Mouse (Mus musculus) adrenal gland (tissue): Measurements from ENCODE around the gene Rnf43.

Source experiments
- intact Hi-C: fragments of 180-260 bp; cut with DNase I; formaldehyde crosslinking; loops from one replicate; pipeline ENCODE4 v1.15.1; 2025

Rnf43 gene

DNA sequence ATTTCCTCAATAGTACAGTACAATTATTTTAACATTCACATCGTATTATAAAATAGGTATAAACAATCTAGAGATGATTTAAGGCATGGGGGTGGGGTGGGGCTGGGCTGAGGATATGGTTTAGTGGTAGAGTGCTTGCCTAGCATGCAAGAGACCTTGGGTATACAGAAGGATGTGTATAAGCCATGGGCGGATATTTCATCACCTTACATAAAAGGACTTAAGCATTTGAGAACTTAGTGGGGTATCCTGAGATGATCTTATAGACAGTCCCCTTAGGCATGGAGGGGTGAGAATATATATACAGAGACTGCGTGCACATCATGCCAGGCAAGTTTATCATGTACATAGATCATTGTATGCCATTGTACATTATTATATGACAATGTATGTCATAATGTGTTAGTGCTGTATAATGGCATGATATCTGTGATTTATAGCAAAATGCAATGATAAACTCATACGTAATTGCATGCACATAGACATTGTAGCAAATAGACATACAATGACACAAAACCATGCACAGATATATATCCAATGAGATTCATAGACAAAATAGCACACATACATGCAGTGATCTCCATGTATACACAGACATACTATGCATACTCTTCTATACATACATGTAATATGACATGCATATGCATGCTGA, 96.6 kb downstream of the Rnf43 start:
- intact Hi-C loops: no loop called here

DNA sequence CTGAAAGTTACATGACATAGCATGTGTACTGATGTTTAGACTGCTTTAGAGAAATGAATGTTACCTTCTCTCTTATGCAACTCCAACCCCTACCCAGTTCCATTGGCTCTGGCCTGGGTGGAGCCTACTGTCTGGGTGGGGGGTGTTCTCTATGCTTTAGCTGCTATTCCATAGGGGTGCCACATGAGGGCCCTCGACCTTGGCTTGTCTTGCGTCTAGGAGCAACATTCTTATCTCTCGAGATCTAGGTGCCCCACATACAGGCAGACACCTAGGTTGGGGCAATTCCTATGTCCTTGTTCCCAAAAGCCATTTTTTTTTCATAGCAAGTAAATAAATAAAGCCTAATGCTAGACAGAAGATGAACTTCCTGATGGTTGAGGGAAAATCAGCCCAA, 97.1 kb downstream of the Rnf43 start:
- intact Hi-C loops: no loop called here

DNA sequence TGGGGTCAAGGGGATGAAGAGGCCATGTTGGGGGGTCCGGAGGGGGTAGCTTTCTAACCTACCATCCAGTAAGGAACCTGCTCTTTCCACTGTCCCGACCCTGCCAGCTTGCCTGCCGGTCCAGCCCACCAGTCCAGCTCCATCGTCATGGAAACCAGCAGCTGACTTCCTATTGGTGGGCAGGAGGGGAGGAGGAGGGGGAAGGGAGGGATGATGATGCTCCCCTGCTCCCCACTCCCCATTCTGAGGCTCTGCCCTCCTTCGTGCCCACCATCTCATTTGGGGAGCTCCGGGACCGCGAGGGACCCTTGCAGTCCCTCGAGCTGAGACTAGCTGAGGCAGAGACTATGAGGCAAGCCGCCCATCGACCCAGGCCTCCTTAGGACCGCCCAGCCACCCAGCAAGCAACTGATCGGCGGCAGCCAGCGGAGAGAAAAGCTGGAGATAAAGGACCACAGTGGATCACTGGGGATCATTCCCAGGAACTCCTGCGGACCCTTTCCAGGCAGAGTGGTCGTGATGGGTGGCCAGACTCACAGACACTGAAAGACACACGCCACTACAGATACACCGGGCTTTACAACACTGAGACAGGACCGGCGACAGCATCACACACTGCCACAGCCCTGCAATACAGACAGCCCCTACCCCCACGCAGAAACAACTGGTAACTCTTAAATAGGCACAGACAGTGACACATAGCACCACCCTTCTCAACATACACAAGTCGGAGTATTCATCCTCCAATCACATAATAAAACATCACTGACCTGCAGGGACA, 98.0 kb downstream of the Rnf43 start, which contains the start of gene Tspoap1:
Tspoap1 (plus strand) TSS at position 241 of the 781 bp plus-strand sequence.
- intact Hi-C loops: no loop called here

DNA sequence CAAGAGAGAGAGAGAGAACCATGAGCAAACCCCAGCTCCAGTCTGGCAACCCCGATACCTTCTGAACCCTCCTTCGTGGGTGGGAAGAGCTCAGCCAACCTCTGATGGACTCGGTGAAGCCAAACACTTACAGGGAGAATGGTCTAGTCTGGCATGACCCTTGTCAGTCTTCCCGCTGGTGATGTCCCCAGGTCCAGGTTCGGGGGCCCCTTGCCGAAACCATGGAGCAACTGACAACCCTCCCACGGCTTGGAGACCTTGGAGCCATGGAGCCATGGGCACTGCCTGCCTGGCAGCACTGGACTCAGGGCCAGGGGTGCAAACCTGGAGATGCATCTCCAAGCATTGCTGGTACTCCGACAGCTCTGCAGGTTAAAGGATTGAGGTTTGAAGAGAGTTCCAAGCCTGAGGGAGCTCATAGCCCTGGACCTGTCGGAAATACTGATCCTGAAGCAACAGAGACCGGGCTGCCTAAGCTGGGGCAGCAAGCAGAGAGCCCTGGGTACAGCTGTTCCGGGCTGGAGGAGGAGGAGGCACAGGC, 98.7 kb downstream of the Rnf43 start:
- intact Hi-C loops: no loop called here

DNA sequence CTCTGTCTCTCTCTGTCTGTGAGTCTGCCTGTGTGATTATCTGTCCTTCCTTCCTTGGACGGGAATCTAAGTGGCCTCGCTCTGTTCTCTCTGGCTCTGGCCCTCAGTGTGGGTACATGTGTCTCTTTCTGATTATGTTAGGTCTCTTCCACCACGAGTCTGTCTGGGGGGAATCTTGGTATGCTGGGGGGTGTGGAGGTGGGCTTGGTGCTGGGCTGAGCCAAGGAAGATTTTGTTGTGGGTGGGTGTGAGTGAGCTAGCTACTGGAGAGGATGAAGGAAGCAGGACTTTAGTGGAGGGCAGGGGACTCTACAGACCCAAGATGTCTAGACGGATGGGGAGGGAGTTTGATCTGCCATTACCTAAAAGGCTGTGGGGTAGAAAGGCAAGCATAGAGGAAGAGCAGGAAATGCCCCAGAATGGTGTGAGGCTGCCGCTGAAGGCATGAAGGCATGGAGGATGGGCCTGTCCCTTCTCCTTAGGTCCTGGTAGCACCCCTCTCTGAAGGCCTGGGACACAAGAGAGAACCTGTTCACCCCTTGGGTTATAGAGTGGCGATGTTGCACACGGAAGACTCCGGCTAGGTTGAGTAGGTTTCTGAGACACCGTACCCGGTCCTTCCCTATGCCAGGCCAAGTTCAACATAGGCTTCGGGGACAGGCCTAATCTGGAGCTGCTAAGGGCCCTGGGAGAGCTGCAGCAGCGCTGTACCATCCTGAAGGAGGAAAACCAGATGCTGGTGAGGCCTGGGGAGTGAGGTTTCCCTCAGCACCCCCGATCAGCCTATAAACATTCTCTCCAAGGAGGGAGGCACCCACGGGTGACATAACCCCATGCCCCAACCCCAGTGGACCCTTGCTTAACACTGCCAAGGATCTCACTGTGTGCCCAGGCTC, 99.5 kb downstream of the Rnf43 start:
- intact Hi-C loops: no loop called here

DNA sequence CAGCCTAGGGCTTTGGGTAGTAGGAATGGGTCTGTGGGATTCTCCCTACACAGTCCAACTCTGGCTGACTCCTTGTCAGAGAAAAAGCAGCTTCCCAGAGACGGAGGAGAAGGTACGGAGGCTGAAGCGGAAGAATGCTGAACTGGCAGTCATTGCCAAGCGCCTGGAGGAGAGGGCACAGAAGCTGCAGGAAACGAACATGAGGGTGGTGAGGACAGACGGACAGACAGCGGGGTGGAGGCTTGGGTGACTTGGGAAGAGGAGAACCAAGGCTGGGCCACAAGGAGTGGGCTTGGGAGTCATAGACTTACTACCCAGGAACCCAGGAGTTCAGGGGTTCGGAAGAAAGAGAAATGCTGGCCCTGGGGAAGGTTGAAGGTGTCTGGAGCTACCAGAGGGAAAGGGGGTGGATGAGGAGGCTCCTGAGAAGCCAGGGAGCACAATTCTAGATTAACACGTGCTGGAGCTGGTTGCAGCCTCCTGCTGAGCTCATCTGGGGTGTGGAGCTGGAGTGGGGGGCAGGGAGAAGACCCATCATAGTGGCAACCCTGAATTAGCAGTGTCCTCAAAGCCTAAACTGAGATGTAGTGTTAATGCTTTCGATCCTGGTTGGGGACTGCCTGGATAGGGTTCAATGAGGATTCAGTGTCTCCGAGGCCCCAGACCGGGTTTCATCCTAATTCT, 100.3 kb downstream of the Rnf43 start:
- intact Hi-C loops: no loop called here

DNA sequence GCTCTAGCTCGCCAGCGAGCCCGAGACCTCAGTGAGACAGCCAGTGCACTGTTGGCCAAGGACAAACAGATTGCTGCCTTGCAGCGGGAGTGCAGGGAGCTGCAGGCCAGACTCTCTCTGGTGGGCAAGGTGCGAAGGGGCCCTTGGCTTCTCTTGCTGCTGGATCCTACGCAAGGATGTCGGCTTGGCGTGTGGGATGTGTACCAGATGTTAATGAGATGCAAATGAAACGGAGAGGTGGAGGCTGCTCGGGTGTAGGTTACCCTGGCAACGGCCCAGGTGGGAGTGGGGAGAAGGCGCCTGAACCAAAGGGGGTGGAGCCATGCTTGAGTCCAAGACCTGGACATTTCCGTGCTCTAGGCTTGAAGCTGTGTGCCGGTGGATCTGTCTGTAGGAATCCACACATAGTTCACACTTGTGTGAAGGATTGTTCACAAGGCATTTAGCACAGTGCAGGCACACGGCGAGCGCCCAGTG, 101.0 kb downstream of the Rnf43 start:
- intact Hi-C loops: no loop called here

DNA sequence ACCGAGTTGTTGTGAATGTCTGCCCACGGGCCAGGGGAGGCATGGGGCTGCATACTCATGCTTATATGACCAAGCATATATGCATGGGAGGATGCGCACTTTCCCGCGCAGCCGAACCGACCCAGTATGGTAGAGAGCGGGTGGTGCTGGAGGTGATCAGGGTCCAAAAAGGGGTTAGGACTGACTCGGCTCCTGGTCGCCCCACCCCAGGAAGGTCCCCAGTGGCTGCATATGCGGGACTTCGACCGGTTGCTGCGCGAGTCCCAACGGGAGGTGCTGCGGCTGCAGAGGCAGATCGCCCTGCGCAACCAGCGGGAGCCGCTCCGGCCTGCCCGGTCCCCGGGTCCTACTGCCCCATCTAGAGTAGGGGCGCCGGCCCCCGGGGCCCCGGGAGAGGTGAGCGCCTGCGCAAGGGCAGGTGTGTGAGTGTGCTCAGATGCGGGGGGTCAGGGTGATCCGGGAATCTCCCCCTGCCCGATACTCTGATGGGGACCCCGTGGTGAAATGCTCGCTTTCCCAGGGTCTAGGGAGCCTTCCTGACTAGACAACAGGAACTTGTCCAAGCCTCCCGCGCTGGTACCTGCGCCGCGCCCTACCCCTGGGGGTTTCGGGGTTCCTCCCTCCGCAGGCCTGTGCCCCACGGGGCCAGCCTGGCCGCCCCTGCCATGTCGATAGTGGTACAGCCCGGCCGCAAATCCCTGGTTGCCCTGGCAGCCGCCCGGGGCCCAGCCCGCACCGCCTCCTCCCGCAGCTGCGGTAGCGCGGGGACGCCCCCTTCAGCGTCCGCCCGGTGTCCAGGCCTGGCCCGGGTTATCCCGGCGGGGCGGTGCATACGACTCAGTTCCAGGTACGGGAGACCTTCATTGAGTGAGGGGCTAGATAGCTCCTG, 101.7 kb downstream of the Rnf43 start:
- intact Hi-C loops: no loop called here

DNA sequence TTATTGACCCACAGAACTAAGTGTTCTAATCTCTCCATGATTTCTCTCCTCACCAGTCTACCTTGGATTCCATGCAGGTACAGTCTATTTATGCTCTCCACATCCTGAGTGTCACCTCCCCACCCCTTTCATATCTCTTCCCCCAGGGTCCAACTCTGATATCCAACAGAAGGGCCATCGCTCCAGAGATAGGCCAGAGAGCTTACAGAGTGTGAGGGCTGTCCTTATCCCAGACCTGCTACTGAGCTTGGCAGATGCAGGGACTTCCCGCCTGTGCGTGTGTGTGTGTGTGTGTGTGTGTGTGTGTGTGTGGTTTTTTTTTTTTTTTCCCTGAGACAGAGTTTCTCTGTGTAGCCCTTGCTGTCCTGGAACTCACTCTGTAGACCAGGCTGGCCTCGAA, 106.2 kb downstream of the Rnf43 start:
- intact Hi-C loops: no loop called here

DNA sequence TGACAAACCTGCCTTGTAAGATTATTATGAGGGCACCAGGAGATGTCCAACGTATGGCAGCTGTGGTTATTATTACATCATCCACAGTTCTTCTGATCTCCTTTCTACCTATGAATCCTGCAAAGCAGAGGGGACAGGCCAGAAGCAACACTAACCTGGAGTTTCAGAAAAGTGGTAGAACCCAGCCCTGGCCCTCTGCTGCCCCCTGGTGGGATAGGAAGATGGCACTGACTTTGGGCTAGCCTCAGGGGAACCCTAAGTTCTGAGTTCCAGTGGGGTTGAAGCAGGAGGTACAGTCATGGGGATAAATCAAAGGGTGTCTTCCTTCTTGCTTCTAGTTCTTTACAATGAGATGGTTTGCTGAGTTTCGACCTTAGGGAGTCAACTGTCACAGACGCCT, 108.5 kb downstream of the Rnf43 start:
- intact Hi-C loops: loop anchor here (1.0 to 5.0 kb wide), 2 partner anchors 109 to 139 kb away; partner anchors contain the start of gene Rnf43

DNA sequence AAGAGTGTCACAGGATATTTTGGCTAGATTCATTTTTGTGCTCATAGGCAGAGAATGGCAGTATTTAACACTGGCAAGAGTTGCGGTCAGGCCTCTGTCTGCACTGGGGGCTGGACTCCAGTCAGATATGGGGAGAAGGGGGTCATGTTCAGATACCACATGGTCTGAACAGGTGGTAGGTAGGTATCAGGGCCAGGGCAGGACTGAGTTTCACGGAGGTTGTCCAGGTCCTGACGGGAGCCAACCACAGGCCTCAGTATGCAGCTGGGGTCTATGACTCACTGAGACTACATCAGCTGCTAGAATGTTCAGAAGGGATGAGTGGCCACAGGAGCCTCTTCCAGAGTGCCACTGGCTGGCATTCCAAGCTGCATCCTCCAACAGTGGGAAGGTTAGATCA, 109.8 kb downstream of the Rnf43 start:
- intact Hi-C loops: loop anchor here (5.0 kb wide), 1 partner anchor 140 kb away; no protein-coding TSS in a partner anchor

DNA sequence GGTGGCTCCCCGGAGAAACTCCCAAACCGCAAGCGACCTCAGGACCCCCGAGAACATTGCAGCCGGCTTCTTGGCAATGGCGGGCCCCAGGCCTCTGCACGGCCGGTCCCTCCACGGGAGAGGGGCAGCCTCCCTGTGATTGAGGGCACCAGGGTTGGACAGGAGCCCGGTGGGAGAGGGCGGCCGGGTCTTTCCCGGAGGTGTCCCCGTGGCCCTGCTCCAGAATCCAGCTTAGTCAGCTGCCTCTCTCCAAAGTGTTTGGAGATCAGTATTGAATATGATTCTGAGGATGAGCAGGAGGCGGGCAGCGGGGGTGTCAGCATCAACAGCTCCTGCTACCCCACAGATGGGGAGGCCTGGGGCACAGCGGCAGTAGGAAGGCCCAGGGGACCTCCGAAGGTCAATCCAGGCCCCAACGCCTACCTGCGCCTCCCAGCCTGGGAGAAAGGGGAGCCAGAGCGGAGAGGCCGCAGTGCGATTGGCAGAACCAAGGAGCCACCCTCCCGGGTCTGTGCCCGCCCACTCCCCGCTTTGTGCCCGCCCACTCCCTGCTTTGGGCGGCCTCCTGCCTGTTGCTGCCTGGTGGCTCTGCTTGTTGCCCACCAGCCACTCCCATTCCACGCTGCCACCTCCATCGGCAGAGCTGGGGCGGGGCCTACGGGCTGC, 115.7 kb downstream of the Rnf43 start:
- intact Hi-C loops: no loop called here

DNA sequence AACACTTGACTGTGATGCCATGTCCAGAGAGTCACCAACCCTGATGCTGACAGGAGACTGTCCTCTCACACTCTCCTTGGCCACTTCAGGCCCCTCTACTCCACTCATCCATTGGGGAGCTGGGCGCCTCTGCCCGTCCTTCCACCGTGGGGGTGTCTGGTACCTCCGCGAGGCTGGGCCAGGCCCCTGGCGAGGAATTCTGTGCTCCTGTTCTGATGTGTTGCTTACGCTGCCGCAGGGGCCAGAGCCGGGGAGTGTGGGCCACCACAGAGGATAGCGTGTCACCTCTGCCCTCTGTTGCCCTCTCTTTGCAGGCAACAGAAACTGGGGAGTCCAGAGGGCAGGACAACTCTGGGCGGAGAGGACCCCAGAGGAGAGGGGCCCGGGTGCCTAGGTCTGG, 116.4 kb downstream of the Rnf43 start:
- intact Hi-C loops: no loop called here

DNA sequence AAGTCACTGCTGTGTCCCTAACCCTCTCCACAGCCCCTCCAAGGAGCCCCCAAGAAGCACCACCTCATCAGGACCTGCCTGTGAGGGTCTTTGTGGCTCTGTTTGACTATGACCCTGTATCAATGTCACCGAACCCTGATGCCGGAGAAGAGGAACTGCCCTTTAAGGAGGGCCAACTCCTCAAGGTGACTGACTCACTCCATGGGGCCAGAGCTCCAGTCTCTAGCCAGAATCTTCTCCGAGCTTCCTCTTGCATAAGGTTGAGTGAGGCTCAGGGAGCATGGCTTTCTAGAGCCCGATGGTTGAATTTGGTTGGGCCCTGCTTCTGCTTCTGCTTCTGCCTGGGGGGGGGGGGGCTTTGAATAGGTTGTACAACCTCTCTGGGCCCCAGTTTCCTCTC, 116.9 kb downstream of the Rnf43 start:
- intact Hi-C loops: no loop called here

DNA sequence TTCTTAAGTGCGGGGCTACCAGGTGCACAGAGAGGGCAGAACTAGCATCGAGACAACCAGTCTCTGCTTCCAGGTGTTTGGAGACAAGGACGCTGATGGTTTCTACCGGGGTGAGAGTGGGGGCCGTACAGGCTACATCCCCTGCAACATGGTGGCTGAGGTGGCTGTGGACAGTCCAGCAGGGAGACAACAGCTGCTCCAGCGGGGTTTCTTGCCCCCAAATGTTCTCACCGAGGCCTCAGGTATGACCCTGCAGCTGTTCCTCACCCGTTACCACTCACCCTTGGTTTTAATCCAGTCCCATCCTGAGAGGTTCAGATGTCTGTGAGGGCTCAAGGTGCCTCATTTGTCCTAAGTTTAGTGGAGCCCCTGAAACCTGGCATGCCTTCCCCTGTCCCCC, 117.6 kb downstream of the Rnf43 start:
- intact Hi-C loops: no loop called here
